Comparison of ENCODE assay signal across 8 mouse cellular contexts in genomic region chr14:117961844-117962243, GRCm38 (mm10).
"Had no signal": no experiment of that assay in that cellular context is flagged by ENCODE, and none has a peak within 500 bp of the region (broad histone marks: within the 10 kb centered on the region; RNA-seq: fewer than 3 reads in every experiment).

No protein-coding gene starts in this region.

- H3K27ac ChIP-seq: liver, embryonic 14.5 days; midbrain, embryonic 10.5 days; midbrain, embryonic 13.5 days; neural tube, embryonic 12.5 days; stomach, embryonic 15.5 days; stomach, postnatal 0 days had no signal

- H3K36me3 ChIP-seq: midbrain, embryonic 10.5 days; midbrain, embryonic 13.5 days; neural tube, embryonic 12.5 days; stomach, embryonic 15.5 days had no signal

- H3K4me1 ChIP-seq: midbrain, embryonic 10.5 days; midbrain, embryonic 13.5 days; stomach, embryonic 15.5 days had no signal

- H3K4me3 ChIP-seq: midbrain, embryonic 10.5 days; midbrain, embryonic 13.5 days; myocyte; neural tube, embryonic 12.5 days; stomach, embryonic 15.5 days had no signal

- H3K9me3 ChIP-seq: midbrain, embryonic 10.5 days; midbrain, embryonic 13.5 days; neural tube, embryonic 12.5 days; stomach, embryonic 15.5 days had no signal

- H3K27me3 ChIP-seq: midbrain, embryonic 13.5 days; neural tube, embryonic 12.5 days; stomach, embryonic 15.5 days had no signal

- H3K9ac ChIP-seq: liver, embryonic 14.5 days; midbrain, embryonic 13.5 days; neural tube, embryonic 12.5 days; stomach, embryonic 15.5 days had no signal

- H3K4me2 ChIP-seq: liver, embryonic 11.5 days; midbrain, embryonic 13.5 days; neural tube, embryonic 12.5 days; stomach, embryonic 15.5 days had no signal
